Mouse (Mus musculus) heart, postnatal 10 days (tissue): Measurements from ENCODE around the gene Sdhaf4. TPM values are rescaled to one million over a fixed set of nuclear protein-coding genes. Genes with fewer than 3 reads are reported as not detected.
"Not testable (repeated sequence)": the region's sequence is repeated elsewhere in the genome, so short reads cannot be mapped to it uniquely, and the experiment has no call there.

ENCODE experiments used
- DNase-seq, 2 experiments: peaks; one replicate each; pipeline ENCODE4 v3.0.0; 2021
- intact Hi-C: fragments of 180-260 bp; cut with DNase I; formaldehyde crosslinking; loops from one replicate; pipeline ENCODE4 v1.15.1; 2025
- total RNA-seq, 2 experiments: library from RNA; stranded (reverse); gene quantifications; 2 replicates each; pipeline ENCODE4 v1.2.3; 2021

Gene Sdhaf4
- 10 to 100 TPM; 64.0 to 64.5 TPM for total RNA-seq

- DNase-seq, result peak; percentile 95 to 96
- intact Hi-C loops, result loop anchor here (5.0 kb wide), 2 partner anchors 83 to 92 kb away; partner anchors contain the start of gene Smap1
Observed at GRCm38 (mm10) chr1:24005070-24005804, at the start of gene Sdhaf4. TSS of gene Sdhaf4 (minus strand) at chr1:24005656.

- intact Hi-C loops, result no loop called here
- no peak for DNase-seq
Observed at GRCm38 (mm10) chr1:24046730-24047510, 41.5 kb upstream of the Sdhaf4 start.

DNA sequence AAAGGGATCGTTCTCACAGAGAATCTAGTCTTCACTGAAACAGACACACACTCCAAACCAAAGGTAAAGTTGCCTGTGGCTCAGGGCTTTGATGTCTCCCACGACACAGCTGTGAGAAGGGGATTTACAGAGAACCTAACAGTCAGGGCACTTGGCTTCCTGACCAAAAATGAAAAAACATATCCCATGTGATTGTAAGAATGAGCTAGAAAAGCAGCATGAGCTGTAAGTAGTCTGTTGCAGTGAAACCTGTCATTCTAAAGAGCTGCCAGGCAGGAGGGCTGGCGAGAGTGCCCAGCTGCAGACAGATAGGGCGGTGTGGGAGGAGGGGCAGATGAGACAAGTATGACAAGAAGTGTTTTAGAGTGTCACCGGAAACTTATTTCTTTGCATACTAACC lies 40.2 kb upstream of the Sdhaf4 start:
- peak; percentile 3 to 6 for DNase-seq
- intact Hi-C loops, result no loop called here

GRCm38 (mm10) chr1:24043007-24043406 lies 37.6 kb upstream of the Sdhaf4 start:
- intact Hi-C loops, result no loop called here

DNA sequence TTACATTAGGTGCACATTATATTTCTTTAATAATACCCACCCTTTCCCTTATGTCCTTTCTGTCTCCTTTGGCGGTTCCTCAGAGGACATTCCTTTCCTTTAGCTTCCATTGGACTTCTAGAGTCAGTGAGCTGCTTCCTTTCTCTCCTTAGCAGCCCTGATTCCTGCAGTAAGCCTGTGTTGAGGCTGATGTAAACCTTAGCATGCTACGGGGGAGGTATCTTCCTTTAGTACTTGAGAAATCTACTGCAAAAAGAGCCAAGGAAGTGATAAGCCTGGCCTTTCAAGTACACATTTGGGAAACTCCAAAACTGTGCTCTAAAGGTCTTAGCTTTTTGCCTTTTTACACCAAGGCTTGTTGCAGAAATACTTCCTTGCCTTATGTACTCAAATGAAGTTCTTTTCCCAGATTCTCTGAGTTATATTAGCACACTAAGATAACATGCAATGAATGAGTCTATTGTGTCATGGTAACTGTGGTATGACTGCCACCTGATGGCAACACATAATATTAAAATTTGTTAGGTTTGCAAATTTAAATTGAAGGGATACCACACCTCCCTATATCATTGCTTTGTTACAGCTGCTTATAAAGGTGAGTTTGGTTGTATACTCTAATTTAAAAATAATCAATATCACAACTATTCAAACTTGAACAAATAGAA lies 28.4 kb upstream of the Sdhaf4 start:
- intact Hi-C loops, result loop anchor here (2.0 to 5.0 kb wide), 2 partner anchors 127 to 207 kb away; no protein-coding TSS in a partner anchor
- DNase-seq, result peak in 1 of 2 experiments; percentile 19

More at GRCm38 (mm10) chr1:24043007-24043406, 37.6 kb upstream of the Sdhaf4 start:
- no peak for DNase-seq

GRCm38 (mm10) chr1:24010821-24011220 lies 5.4 kb upstream of the Sdhaf4 start:
- intact Hi-C loops, result no loop called here
- no peak for DNase-seq

DNA sequence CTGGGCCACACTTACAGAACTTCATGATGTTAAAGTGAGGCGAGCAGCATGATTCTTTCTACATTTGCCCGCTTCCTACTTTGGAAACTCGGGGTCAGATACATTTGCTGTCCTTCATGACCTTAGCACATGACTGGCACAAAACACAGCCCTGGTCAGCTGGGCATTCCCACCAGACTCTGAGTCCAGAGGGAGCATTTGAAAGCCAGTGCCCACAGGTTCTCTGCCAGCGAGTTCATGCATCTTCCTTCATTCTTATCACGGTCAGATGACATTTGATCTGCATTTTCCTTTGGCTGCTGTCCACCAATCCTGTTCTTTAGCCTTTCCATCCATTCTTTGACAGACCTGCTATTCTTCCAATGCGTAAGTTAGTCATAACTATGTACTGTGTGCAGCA lies 4.6 kb upstream of the Sdhaf4 start:
- no peak for DNase-seq
- intact Hi-C loops, result no loop called here

- no peak for DNase-seq
- intact Hi-C loops, result loop anchor here (5.0 kb wide), 2 partner anchors 85 to 90 kb away; partner anchors contain the start of gene Smap1
Observed at GRCm38 (mm10) chr1:24007621-24008020, 2.2 kb upstream of the Sdhaf4 start.

GRCm38 (mm10) chr1:23999318-23999717 lies 6.1 kb downstream of the Sdhaf4 start:
- DNase-seq, result no peak
- intact Hi-C loops, result no loop called here

DNA sequence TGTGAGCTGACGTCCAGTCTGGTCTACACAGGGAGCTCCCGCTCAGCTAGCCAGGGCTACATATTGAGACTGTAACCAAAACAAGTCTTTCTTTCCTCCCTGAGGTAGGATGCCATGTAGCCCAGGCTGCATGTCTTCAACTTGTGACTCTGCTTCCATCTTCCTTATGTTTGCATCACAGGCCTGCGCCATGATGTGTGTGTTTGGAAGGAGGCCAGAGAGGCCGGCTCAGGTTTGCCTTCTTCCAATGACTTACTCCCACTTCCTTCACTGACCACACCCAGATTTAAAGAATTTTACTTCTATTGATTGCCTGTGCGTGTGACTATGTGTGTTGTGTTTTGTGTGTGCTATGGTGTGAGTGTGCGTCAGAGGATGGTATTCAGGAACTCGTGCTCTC lies 6.6 kb downstream of the Sdhaf4 start:
- intact Hi-C loops, result no loop called here

GRCm38 (mm10) chr1:23998120-23998810 lies 7.2 kb downstream of the Sdhaf4 start:
- no peak for DNase-seq
- intact Hi-C loops, result no loop called here

More for the DNA sequence above, 6.6 kb downstream of the Sdhaf4 start:
- DNase-seq, result no peak

GRCm38 (mm10) chr1:23997493-23997892 lies 8.0 kb downstream of the Sdhaf4 start:
- intact Hi-C loops, result no loop called here

GRCm38 (mm10) chr1:23995420-23995819 lies 10.0 kb downstream of the Sdhaf4 start:
- no peak for DNase-seq
- intact Hi-C loops, result no loop called here

More at GRCm38 (mm10) chr1:23997493-23997892, 8.0 kb downstream of the Sdhaf4 start:
- DNase-seq, result no peak

DNA sequence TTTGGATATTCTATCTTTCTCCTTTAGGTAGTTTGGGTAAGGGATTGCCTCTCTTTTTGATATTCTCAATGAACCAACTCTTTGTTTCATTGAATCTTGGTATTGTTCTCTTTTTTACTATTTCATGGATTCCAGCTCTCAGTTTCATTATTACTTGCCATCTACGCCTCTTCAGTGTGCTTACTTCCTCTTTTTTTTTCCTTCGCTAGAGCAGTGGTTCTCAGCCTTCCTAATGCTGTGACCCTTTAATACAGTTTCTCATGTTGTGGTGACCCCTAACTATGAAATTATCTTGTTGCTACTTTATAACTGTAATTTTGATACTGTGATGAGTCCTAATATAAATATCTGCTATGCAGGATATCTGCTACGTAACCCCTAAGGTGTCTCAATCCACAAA lies 22.3 kb downstream of the Sdhaf4 start:
- intact Hi-C loops, result no loop called here
- no peak for DNase-seq

- intact Hi-C loops, result no loop called here
- DNase-seq, result no peak
Observed at GRCm38 (mm10) chr1:23978281-23978680, 27.2 kb downstream of the Sdhaf4 start.

DNA sequence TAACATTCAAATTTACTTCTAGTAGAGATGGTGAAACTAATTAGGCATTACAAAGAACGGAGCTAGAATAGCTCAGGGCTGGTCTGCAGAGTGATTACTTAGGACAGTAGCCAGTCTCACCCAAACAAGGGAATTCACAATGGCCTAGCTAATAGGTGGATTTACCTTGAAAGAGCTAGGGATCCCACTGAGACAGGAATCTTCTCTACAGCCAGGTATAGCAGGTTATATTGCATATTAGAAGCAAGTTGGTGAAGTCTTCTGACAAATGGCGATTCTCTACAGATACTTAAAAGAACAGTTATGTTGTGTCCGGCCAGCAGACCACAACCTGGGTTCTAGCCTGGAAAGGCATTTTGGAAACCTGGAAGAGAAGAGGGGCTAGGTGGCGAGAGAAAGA lies 34.3 kb downstream of the Sdhaf4 start:
- DNase-seq, intact Hi-C loops: not testable (repeated sequence)

GRCm38 (mm10) chr1:23968027-23968725 lies 37.3 kb downstream of the Sdhaf4 start:
- no peak for DNase-seq
- intact Hi-C loops, result no loop called here

- peak; percentile 9 to 13 for DNase-seq
Observed at GRCm38 (mm10) chr1:23966226-23966625, 39.2 kb downstream of the Sdhaf4 start.

GRCm38 (mm10) chr1:23959415-23959732 lies 46.1 kb downstream of the Sdhaf4 start:
- intact Hi-C loops, result no loop called here

More at GRCm38 (mm10) chr1:23966226-23966625, 39.2 kb downstream of the Sdhaf4 start:
- intact Hi-C loops, result no loop called here

More at GRCm38 (mm10) chr1:23959415-23959732, 46.1 kb downstream of the Sdhaf4 start:
- no peak for DNase-seq
